Mouse (Mus musculus): ENCODE results near the gene Fscn3. TPM values are rescaled to one million over a fixed set of nuclear protein-coding genes. Genes with fewer than 3 reads are reported as not detected.

Fscn3 gene
- polyA plus RNA-seq (2012; ENCODE audit: insufficient read depth, low replicate concordance) = not detected in 2 replicates

- Histone ChIP-seq H3K27me3 (replicated peaks) (peaks cover 2% of the 10 kb centered on the region), H3K9me3 (no peaks in the 10 kb centered on the region), H3K4me3 (replicated peaks) (no peak within 1 kb of the TSS), H3K36me3 (replicated peaks; ENCODE audit: low read length) (peaks cover 38% of the 10 kb centered on the region), H3K4me1 (peaks cover 46% of the 10 kb centered on the region)
- TF ChIP-seq FLI1 (IDR thresholded peaks at IDR 0.05; ENCODE audit: low read length) = no peak
- TF ChIP-seq GATA1 (IDR thresholded peaks at IDR 0.05; ENCODE audit: borderline replicate concordance, low read length) = no peak
Observed at GRCm38 (mm10) chr6:28427096-28427839, at the start of gene Fscn3. Gene Fscn3, plus strand, starts transcription at chr6:28427789.

- Histone ChIP-seq H3K36me3 (replicated peaks; ENCODE audit: low read length) (no peaks in the 10 kb centered on the region), H3K27me3 (replicated peaks) (no peaks in the 10 kb centered on the region), H3K4me1 (no peaks in the 10 kb centered on the region), H3K4me3 (replicated peaks) (no peak overlapping the region), H3K9me3 (no peaks in the 10 kb centered on the region)
- TF ChIP-seq FLI1 (IDR thresholded peaks at IDR 0.05; ENCODE audit: low read length) = no peak
- TF ChIP-seq GATA1 (IDR thresholded peaks at IDR 0.05; ENCODE audit: borderline replicate concordance, low read length) = no peak
Observed at GRCm38 (mm10) chr6:28381983-28382382, 45.6 kb upstream of the Fscn3 start.

GRCm38 (mm10) chr6:28385169-28385568, 42.4 kb upstream of the Fscn3 start:
- TF ChIP-seq GATA1 (IDR thresholded peaks at IDR 0.05; ENCODE audit: borderline replicate concordance, low read length) (no peak), FLI1 (IDR thresholded peaks at IDR 0.05; ENCODE audit: low read length) (no peak)
- no peaks in the 10 kb centered on the region for H3K4me1 ChIP-seq
- no peaks in the 10 kb centered on the region for H3K36me3 ChIP-seq (replicated peaks; ENCODE audit: low read length)
- no peak overlapping the region for H3K4me3 ChIP-seq (replicated peaks)
- no peaks in the 10 kb centered on the region for H3K27me3 ChIP-seq (replicated peaks)
- no peaks in the 10 kb centered on the region for H3K9me3 ChIP-seq

GRCm38 (mm10) chr6:28389038-28389437, 38.6 kb upstream of the Fscn3 start:
- Histone ChIP-seq H3K36me3 (replicated peaks; ENCODE audit: low read length) (no peaks in the 10 kb centered on the region), H3K4me3 (replicated peaks) (no peak overlapping the region), H3K9me3 (no peaks in the 10 kb centered on the region), H3K27me3 (replicated peaks) (peaks cover 2% of the 10 kb centered on the region), H3K4me1 (no peaks in the 10 kb centered on the region)
- TF ChIP-seq GATA1 (IDR thresholded peaks at IDR 0.05; ENCODE audit: borderline replicate concordance, low read length) (no peak), FLI1 (IDR thresholded peaks at IDR 0.05; ENCODE audit: low read length) (no peak)

- TF ChIP-seq GATA1 (IDR thresholded peaks at IDR 0.05; ENCODE audit: borderline replicate concordance, low read length) = no peak
- TF ChIP-seq FLI1 (IDR thresholded peaks at IDR 0.05; ENCODE audit: low read length) = no peak
- Histone ChIP-seq H3K27me3 (replicated peaks) (peaks cover 48% of the 10 kb centered on the region), H3K4me3 (replicated peaks) (no peak overlapping the region), H3K4me1 (peaks cover 13% of the 10 kb centered on the region), H3K36me3 (replicated peaks; ENCODE audit: low read length) (no peaks in the 10 kb centered on the region), H3K9me3 (peaks cover 16% of the 10 kb centered on the region)
Observed at GRCm38 (mm10) chr6:28396051-28396852, 31.3 kb upstream of the Fscn3 start.

- no peak for TF ChIP-seq FLI1 (IDR thresholded peaks at IDR 0.05; ENCODE audit: low read length)
- no peak for TF ChIP-seq GATA1 (IDR thresholded peaks at IDR 0.05; ENCODE audit: borderline replicate concordance, low read length)
- H3K9me3 ChIP-seq = peaks cover 16% of the 10 kb centered on the region
- H3K4me3 ChIP-seq (replicated peaks) = peak overlapping the region; percentile 91
- peaks cover 13% of the 10 kb centered on the region for H3K4me1 ChIP-seq
- H3K27me3 ChIP-seq (replicated peaks) = peaks cover 51% of the 10 kb centered on the region
- H3K36me3 ChIP-seq (replicated peaks; ENCODE audit: low read length) = no peaks in the 10 kb centered on the region
Observed at GRCm38 (mm10) chr6:28396853-28397457, 30.6 kb upstream of the Fscn3 start.

- Histone ChIP-seq H3K36me3 (replicated peaks; ENCODE audit: low read length) (no peaks in the 10 kb centered on the region), H3K4me3 (replicated peaks) (peak within 1 kb of the TSS; percentile 91), H3K9me3 (peaks cover 16% of the 10 kb centered on the region), H3K27me3 (replicated peaks) (peaks cover 51% of the 10 kb centered on the region), H3K4me1 (peaks cover 13% of the 10 kb centered on the region)
- no peak for TF ChIP-seq FLI1 (IDR thresholded peaks at IDR 0.05; ENCODE audit: low read length)
- no peak for TF ChIP-seq GATA1 (IDR thresholded peaks at IDR 0.05; ENCODE audit: borderline replicate concordance, low read length)
Observed at GRCm38 (mm10) chr6:28397681-28398203, 29.8 kb upstream of the Fscn3 start, which contains the start of gene Zfp800. Gene Zfp800, minus strand, starts transcription at chr6:28398005.

GRCm38 (mm10) chr6:28398726-28399125, 28.9 kb upstream of the Fscn3 start:
- Histone ChIP-seq H3K9me3 (peaks cover 18% of the 10 kb centered on the region), H3K36me3 (replicated peaks; ENCODE audit: low read length) (no peaks in the 10 kb centered on the region), H3K4me1 (peaks cover 13% of the 10 kb centered on the region), H3K4me3 (replicated peaks) (no peak overlapping the region), H3K27me3 (replicated peaks) (peaks cover 51% of the 10 kb centered on the region)
- TF ChIP-seq GATA1 (IDR thresholded peaks at IDR 0.05; ENCODE audit: borderline replicate concordance, low read length) = no peak
- no peak for TF ChIP-seq FLI1 (IDR thresholded peaks at IDR 0.05; ENCODE audit: low read length)

- H3K36me3 ChIP-seq (replicated peaks; ENCODE audit: low read length) = no peaks in the 10 kb centered on the region
- H3K27me3 ChIP-seq (replicated peaks) = peaks cover 47% of the 10 kb centered on the region
- TF ChIP-seq GATA1 (IDR thresholded peaks at IDR 0.05; ENCODE audit: borderline replicate concordance, low read length) (no peak), FLI1 (IDR thresholded peaks at IDR 0.05; ENCODE audit: low read length) (no peak)
- peaks cover 28% of the 10 kb centered on the region for H3K9me3 ChIP-seq
- no peak overlapping the region for H3K4me3 ChIP-seq (replicated peaks)
- peaks cover 13% of the 10 kb centered on the region for H3K4me1 ChIP-seq
Observed at GRCm38 (mm10) chr6:28399791-28400190, 27.8 kb upstream of the Fscn3 start.

Measured in megakaryocyte, embryonic 14.5 days (primary cell).